Mouse (Mus musculus): ENCODE results near the gene Cbx2. TPM values are rescaled to one million over a fixed set of nuclear protein-coding genes. Genes with fewer than 3 reads are reported as not detected.

Cbx2 gene
- polyA plus RNA-seq, 2 experiments, result 29.1 to 35.7 TPM

GRCm38 (mm10) chr11:119042466-119043272 lies 19.9 kb downstream of the Cbx2 start:
- Histone ChIP-seq H3K4me3 (replicated peaks; ENCODE audit: low read length) (peak overlapping the region; percentile 77), H3K36me3 (ENCODE audit: control insufficient read depth, insufficient read depth, low read length) (peaks cover 9% of the 10 kb centered on the region), H3K27ac (replicated peaks; ENCODE audit: low read depth, low read length) (peak overlapping the region; percentile 76), H3K27me3 (ENCODE audit: control insufficient read depth, insufficient read depth, low read length) (peaks cover 55% of the 10 kb centered on the region), H3K4me1 (ENCODE audit: control insufficient read depth, insufficient read depth, low read length) (peaks cover 68% of the 10 kb centered on the region), H3K9me3 (ENCODE audit: control insufficient read depth, low read length) (no peaks in the 10 kb centered on the region), H3K9ac (ENCODE audit: low read depth, low read length, severe bottlenecking) (peak overlapping the region; percentile 28; the same call in 1 of the 2 replicates), H3K4me2 (replicated peaks; ENCODE audit: low read depth, low read length, severe bottlenecking) (peak overlapping the region; percentile 100)
- no peak for ATAC-seq (ENCODE audit: low FRiP score, low read depth)
- WGBS, result under 1% methylated on average over 52 of the region's 52 CpGs
- no peak for TF ChIP-seq POLR2A (IDR thresholded peaks at IDR 0.05; ENCODE audit: borderline replicate concordance, extremely low read depth, insufficient read depth, insufficient read length)
- DNase-seq (ENCODE audit: low spot score), result peak; percentile 90

DNA sequence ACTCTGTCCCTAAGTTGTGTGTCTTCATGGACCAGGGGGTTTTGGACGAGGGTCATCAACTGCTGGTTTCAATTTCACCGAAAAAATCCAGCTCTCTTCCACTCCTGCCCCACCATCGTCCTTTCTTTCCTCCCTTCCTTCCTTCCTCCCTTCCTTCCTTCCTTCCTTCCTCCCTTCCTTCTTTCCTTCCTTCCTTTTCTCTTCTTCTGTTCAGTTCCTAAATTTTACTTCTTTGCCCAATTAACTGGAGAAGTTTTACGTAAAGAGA lies 20.4 kb downstream of the Cbx2 start:
- H3K27me3 ChIP-seq (ENCODE audit: control insufficient read depth, insufficient read depth, low read length), result peaks cover 55% of the 10 kb centered on the region
- no peaks in the 10 kb centered on the region for H3K9me3 ChIP-seq (ENCODE audit: control insufficient read depth, low read length)
- H3K36me3 ChIP-seq (ENCODE audit: control insufficient read depth, insufficient read depth, low read length), result peaks cover 9% of the 10 kb centered on the region
- 0 out of 2 replicates have a peak overlapping the region, but pooled peaks have one; percentile 76 for H3K27ac ChIP-seq (replicated peaks; ENCODE audit: low read depth, low read length)
- peak overlapping the region; percentile 100 for H3K4me2 ChIP-seq (replicated peaks; ENCODE audit: low read depth, low read length, severe bottlenecking)
- DNase-seq (ENCODE audit: low spot score), result no peak
- no peak for TF ChIP-seq POLR2A (IDR thresholded peaks at IDR 0.05; ENCODE audit: borderline replicate concordance, extremely low read depth, insufficient read depth, insufficient read length)
- WGBS, result 4% methylated on average over 4 of the region's 4 CpGs
- no peak for ATAC-seq (ENCODE audit: low FRiP score, low read depth)
- H3K4me1 ChIP-seq (ENCODE audit: control insufficient read depth, insufficient read depth, low read length), result peaks cover 68% of the 10 kb centered on the region
- H3K4me3 ChIP-seq (replicated peaks; ENCODE audit: low read length), result peak overlapping the region; percentile 77
- H3K9ac ChIP-seq (ENCODE audit: low read depth, low read length, severe bottlenecking), result no peak overlapping the region

- WGBS, result 2% methylated on average over 10 of the region's 10 CpGs
- DNase-seq (ENCODE audit: low spot score), result no peak
- no peak for ATAC-seq (ENCODE audit: low FRiP score, low read depth)
- Histone ChIP-seq H3K27me3 (ENCODE audit: control insufficient read depth, insufficient read depth, low read length) (peaks cover 57% of the 10 kb centered on the region), H3K27ac (replicated peaks; ENCODE audit: low read depth, low read length) (no peak overlapping the region), H3K4me1 (ENCODE audit: control insufficient read depth, insufficient read depth, low read length) (peaks cover 65% of the 10 kb centered on the region), H3K36me3 (ENCODE audit: control insufficient read depth, insufficient read depth, low read length) (peaks cover 3% of the 10 kb centered on the region), H3K9me3 (ENCODE audit: control insufficient read depth, low read length) (no peaks in the 10 kb centered on the region), H3K4me2 (replicated peaks; ENCODE audit: low read depth, low read length, severe bottlenecking) (peak overlapping the region; percentile 44), H3K9ac (ENCODE audit: low read depth, low read length, severe bottlenecking) (no peak overlapping the region), H3K4me3 (replicated peaks; ENCODE audit: low read length) (peak overlapping the region; percentile 21; the same call in 1 of the 2 replicates)
- TF ChIP-seq POLR2A (IDR thresholded peaks at IDR 0.05; ENCODE audit: borderline replicate concordance, extremely low read depth, insufficient read depth, insufficient read length), result no peak
Measured at GRCm38 (mm10) chr11:119043761-119044550, 21.2 kb downstream of the Cbx2 start.

DNA sequence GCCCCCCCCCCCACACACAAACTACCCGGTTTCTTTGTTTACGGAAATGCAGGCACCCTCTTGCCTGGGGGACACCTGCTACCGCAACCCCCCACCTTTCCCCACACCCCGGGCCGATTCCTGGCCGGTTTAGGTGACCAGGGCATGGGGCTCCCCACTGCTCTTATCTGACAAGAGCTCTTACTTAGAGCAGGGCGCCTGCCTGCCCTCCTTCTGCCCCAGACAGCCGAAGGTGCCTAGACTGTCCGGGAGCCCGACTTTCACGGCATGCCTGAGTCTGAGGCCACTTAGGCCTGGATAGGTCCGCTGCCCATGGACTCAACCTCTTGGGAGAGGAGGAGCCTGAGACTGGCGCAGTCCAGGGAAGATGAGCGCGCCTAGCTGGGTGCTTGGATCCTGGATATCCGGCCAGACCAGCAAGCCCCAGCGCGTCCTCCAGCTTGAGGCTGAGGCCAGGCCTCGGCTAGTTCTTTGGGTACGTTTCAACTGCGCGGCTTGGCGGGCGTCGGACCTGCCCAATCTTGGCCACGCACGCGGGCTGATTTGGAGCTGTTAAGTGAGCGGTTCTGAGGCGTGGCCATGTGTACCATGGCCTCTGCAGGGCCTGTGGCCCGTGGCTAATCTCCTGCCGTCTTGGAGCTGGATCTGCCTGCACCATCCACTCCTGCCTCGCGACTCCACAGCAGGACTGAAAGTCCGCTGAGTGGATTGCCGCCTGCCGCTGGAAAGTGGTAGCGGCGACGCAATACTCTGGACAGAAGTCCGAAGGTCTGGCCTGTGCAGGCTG lies 22.0 kb downstream of the Cbx2 start:
- WGBS, result 5% methylated on average over 34 of the region's 41 CpGs
- ATAC-seq (ENCODE audit: low FRiP score, low read depth) (no peak), DNase-seq (ENCODE audit: low spot score) (no peak)
- H3K9ac ChIP-seq (ENCODE audit: low read depth, low read length, severe bottlenecking), result peak overlapping the region; percentile 12; the same call in 1 of the 2 replicates
- 0 out of 2 replicates have a peak overlapping the region, but pooled peaks have one; percentile 13 for H3K27ac ChIP-seq (replicated peaks; ENCODE audit: low read depth, low read length)
- peak overlapping the region; percentile 21 for H3K4me3 ChIP-seq (replicated peaks; ENCODE audit: low read length)
- H3K4me2 ChIP-seq (replicated peaks; ENCODE audit: low read depth, low read length, severe bottlenecking), result peak overlapping the region; percentile 44
- TF ChIP-seq POLR2A (IDR thresholded peaks at IDR 0.05; ENCODE audit: borderline replicate concordance, extremely low read depth, insufficient read depth, insufficient read length), result no peak
- H3K9me3 ChIP-seq (ENCODE audit: control insufficient read depth, low read length), result no peaks in the 10 kb centered on the region
- H3K4me1 ChIP-seq (ENCODE audit: control insufficient read depth, insufficient read depth, low read length), result peaks cover 57% of the 10 kb centered on the region
- H3K27me3 ChIP-seq (ENCODE audit: control insufficient read depth, insufficient read depth, low read length), result peaks cover 65% of the 10 kb centered on the region
- no peaks in the 10 kb centered on the region for H3K36me3 ChIP-seq (ENCODE audit: control insufficient read depth, insufficient read depth, low read length)

Measured in limb, embryonic 14.5 days (tissue).